Mouse (Mus musculus) lung, postnatal 25 days (tissue): ENCODE data around the gene Pi16.

ENCODE experiments used
- DNase-seq: peaks from one replicate; pipeline ENCODE4 v3.0.0; 2022; ENCODE audit warnings: low spot score

Pi16 gene

GRCm38 (mm10) chr17:29304376-29305057 lies 13.0 kb upstream of the Pi16 start:
- no peak for DNase-seq

GRCm38 (mm10) chr17:29305058-29305806 lies 12.2 kb upstream of the Pi16 start:
- DNase-seq = peak; percentile 47

DNA sequence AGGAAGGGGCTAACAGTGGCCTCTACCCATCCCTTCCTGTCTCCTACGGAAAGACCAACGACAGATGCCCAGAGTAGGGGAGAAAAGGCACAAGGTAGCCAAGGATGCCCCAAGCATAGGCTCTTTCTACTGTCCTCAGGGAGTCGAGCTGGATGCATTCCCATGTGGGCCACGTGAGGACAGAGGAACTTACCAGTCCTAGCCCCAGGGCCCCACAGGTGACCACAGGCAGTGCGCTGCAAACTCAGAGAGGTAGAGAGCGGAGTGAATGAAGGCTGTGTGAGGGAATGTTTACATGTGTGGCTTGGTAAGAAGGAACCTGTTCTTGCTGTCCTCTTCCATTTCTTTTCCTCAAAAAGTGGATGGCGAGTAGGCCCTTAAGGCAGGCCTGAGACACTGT lies 11.6 kb upstream of the Pi16 start:
- no peak for DNase-seq

GRCm38 (mm10) chr17:29310056-29310623 lies 7.3 kb upstream of the Pi16 start:
- no peak for DNase-seq

DNA sequence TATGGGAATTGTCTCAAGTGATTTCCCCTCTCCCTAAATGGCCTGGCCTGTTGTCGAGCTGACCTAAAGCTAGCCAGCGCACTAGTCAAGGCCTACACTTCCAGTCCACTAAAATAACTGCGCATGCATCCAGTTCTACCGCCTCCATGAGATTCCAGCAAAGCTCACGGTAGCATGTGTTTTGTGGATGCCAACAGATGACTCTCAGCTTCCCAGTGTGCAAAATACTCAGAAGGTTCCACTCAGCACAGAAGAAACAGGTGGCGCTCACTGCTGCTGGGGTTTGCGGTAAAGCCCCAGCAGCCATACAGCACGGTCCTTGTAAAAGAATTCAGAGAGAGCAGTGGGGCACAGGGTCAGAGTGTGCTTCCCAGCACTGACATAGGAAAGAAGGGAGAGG lies 5.9 kb upstream of the Pi16 start:
- no peak for DNase-seq

GRCm38 (mm10) chr17:29312082-29312481 lies 5.4 kb upstream of the Pi16 start:
- no peak for DNase-seq

DNA sequence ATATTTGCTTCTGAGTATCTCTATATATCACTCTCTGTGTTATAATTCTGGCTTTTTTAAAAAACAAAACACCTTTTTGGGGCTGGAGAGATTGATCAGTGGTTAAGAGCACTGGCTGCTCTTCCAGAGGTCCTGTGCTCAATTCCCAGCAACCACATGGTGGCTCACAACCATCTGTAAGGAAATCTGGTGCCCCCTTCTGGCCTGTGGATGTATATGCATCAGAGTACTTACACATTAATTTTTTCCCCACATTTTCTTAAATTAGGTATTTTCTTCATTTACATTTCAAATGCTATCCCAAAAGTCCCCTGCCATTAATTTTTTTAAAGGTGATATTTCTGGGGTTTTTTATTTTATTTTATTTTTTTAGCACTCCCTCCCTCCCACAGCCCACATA lies 4.2 kb upstream of the Pi16 start:
- DNase-seq = no peak

- no peak for DNase-seq
Measured at GRCm38 (mm10) chr17:29315672-29316465, 1.6 kb upstream of the Pi16 start.

DNA sequence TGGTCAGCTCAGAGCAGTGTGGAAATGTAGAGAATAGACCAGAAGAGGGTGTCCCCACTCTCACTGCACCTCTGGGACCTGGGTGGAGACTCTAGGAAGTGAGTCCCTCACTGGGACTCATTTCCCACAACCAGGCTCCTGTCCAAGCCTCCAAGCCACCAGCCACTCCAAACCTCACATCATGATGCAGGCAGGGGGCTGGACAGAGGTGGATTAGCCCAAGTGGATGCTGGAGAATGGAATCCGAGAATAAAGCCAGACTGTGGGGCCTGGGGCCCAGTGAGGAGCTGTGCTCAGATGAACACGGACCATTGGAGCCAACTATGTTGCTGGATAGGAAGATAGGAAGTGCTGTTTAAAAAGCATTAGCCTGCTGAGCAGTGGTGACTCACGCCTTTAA lies 589 bp upstream of the Pi16 start:
- no peak for DNase-seq

DNA sequence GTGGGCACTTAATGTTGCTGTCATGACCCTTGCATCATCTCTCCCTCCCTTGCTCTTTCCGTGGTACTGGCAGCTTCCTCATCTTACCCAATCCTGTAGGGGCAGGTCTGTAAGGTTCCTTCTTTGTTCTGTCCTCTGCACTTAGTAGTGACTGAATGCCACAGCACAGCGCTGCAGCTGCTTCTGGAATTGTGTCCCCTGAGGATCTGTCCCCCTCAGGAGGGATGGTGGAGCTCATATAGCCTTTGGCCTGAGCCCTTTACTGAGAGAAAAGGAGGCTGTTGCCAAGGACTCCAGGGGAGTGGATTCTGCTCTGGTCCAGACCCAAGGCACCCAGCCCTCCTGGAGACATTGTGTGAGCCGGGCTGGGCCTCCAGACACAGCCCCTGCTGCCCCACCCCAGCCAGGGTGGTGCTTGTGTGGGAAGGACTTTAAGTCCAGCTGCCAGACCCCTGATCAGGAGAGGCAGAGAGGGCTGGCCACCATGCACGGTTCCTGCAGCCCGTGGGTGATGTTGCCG lies 1.3 kb downstream of the Pi16 start:
- no peak for DNase-seq

GRCm38 (mm10) chr17:29319476-29319875 lies 2.0 kb downstream of the Pi16 start:
- DNase-seq = no peak

- no peak for DNase-seq
Measured at GRCm38 (mm10) chr17:29319881-29320639, 2.6 kb downstream of the Pi16 start.

DNA sequence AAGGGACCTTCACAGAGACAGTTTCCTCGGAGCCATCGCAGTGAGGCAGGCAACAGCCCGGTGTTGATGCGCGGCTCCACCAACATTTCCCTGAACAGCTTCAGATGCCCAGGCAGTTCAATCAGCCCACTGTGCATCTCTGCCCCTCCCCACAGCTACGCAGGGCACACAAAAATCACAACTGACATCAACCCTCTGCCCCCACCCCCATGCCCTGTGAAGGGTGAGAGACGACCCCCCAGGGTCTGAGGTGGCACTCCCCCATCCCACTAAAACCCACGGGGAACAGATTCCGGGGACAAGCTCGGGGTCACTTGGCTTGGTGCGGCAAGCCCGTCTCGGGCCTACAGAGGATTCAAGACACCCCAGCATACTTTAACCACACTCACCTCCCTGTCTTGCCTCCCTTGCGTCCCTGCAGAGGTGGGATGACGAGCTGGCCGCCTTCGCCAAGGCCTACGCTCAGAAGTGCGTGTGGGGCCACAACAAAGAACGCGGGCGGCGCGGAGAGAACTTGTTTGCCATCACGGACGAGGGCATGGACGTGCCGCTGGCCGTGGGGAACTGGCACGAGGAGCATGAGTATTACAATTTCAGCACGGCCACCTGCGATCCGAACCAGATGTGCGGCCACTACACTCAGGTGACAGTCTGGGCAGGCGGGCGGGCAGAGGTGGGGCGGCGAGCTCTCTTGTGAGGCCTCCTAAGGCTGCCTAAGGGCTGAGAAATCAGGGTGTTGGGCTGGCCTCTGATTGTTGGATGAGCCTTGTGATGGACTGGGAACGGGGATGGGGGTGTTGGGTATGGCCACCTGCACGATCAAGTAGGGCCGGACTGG lies 4.5 kb downstream of the Pi16 start:
- no peak for DNase-seq

DNA sequence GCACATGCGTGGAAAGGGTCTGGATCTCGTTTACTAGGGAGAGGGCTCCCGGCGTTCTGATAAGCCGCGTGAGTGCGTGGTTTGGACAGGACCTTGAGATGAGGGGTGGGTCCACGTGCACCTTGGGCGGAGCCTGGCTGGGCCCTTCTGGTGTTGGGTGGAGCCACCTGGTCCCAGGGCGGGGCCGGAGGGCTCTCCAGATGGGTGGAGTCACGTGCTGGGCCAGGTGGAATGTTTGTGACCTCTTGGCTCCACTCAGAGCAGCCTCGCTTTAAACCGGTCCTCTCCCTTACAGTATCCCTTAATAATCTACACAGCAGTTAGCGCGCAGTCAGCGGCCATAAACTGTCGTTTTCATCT lies 5.1 kb downstream of the Pi16 start:
- DNase-seq = peak; percentile 87

- no peak for DNase-seq
Measured at GRCm38 (mm10) chr17:29323625-29324024, 6.1 kb downstream of the Pi16 start.

DNA sequence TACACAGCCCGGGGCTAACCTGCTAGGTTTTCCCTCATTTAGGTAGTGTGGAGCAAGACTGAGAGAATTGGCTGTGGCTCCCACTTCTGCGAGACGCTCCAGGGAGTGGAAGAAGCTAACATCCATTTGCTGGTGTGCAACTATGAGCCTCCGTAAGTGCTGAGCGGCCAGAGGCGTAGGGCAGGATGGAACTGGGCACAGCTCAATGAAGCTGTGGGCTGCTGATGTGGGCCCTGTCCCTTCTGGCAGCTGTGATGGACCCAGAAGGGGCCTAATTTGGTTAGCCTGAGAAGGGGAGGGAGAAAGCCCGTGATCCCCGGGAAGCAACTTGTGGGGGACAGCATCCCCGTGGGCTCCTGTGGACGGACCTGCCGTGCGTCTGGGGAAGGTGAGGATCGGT lies 8.4 kb downstream of the Pi16 start:
- DNase-seq = no peak

DNA sequence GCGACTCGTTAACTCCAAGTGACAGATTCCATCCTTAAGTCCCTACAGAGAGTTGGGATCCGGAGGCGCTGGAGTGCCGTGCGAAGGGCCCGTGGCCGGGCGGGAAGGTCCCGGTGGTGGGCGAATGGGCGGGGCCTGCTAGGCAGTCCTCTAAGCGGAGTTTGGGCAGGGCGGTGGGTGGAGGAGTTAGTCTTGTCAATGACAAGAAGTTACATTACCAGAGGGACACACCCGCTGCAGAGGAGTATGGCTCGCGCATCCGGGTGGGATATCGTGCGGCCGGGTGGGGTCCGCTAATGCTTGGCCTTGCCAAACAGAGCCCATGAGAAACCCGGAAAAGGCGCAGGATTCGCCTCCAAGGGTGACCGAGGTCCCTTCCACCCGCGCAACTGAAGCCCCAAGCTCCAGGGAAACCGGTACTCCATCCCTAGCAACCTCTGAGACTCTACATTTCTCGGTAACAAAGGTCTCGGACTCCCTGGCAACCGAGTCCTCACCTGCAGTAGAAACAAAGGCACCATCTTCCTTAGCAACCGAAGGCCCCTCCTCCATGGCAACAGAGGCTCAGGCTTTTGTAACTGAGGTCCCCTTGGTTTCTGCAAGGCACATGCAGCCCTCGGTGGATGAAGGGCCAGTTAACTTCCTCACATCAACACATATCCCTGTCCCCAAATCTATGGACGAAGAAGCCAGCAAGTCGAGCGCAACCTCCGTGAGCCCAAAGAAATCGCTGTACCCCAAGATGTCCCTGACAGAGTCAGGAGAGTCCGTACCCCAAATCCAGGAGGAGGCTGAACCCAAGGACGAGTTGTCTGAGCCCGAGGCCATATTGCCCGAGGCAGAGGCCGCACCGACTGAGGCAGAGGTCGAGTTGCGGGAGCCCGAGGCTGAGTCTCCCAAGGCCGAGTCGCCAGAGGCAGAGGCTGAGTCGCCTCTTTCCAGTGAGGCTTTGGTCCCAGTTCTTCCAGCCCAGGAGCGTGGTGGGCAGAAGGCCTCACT lies 9.3 kb downstream of the Pi16 start:
- DNase-seq = no peak

GRCm38 (mm10) chr17:29327691-29328090 lies 10.2 kb downstream of the Pi16 start:
- no peak for DNase-seq

DNA sequence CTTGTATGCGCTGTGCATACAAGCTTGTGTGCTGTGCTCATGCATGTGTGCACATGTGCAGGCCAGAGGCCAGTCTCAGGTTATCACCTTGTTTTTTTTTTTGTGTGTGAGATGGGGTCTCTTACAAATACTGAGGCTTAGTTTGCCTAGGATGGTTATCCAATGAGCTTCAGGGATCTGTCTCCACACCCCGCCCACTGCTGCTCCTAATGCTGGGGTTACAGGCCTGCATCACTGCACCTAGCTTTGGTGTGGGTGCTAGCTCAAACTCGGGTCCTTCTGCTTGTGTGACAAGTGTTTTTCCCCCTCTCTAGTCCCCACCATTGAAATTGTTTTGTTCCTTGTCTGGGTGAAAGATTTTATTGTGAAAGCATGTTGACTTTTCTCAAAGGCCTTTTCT lies 12.7 kb downstream of the Pi16 start:
- no peak for DNase-seq
